Mouse (Mus musculus) heart, adult 9 months (tissue): ENCODE results near the gene Dyx1c1.
A peak's percentile ranks its signal among the peaks of the same experiment; 100 is the strongest.

Experiments used
- DNase-seq, 2 experiments: peaks; one replicate each; pipeline ENCODE4 v3.0.0; 2022; ENCODE audit warnings: low spot score in 2 of 2

The Dyx1c1 gene

DNA sequence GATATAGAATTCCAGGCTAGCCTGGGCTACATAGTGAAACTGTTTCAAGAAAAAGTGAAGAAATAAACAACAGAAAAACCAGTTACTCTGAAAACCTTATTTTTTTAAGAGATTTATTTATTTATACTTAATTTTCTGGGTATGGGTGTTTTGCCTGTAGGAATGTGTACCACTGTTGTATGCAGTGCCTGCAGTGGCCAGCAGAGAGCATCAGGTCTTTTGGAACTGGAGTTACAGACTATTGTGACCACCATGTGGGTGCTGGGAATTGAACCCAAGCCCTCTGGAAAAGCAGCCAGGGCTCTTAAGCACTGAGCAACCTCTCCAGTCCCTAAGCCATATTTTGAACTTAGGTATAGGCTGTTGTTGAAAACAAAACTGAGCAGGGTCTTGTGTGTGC, 14.4 kb downstream of the Dyx1c1 start:
- no peak for DNase-seq

DNA sequence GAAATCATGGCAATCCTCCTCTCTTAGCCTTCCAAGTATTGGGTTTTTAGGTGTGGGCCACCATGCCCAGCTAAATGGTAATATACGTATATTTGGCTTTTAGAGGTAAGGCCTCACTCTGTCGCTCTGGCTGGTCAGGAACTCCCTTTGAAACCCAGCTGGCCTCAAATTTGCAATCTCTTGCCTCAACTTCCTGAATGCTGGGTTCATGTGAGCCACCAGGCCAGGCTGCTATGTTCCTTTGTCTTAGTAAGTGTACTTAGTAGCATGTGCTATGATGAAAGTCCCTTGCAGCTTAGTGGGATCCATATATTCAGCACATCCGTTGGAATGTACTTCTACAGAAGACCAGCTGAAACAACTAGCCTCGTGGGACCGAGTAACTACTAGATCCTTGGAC, 16.1 kb downstream of the Dyx1c1 start:
- no peak for DNase-seq

GRCm38 (mm10) chr9:72975242-72975641, 16.7 kb downstream of the Dyx1c1 start:
- DNase-seq, result no peak

GRCm38 (mm10) chr9:72983066-72983465, 24.5 kb downstream of the Dyx1c1 start:
- no peak for DNase-seq

- peak; percentile 97 for DNase-seq
Measured at GRCm38 (mm10) chr9:72985250-72986220, 26.9 kb downstream of the Dyx1c1 start, which contains the start of the genes Ccpg1os and Ccpg1. Gene Ccpg1os (minus strand): TSS chr9:72985382. Gene Ccpg1 (plus strand): TSS chr9:72985429.

DNA sequence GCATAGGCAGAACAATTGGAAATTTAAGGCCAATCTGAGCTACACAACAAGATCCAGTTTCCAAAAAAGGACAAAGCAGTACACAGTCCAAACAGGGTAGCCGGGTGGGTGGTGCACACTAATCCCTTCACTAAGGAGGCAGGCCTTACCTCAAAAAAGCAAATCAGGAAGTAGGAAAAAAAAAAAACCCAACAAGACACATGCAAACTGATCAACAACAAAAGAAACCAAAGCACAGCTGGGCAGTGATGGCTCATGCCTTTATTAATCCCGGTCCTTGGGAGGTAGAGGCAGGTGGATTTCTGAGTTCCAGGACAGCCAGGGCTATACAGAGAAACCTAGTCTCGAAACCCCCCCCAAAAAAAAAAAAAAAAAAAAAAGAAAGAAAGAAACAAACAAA, 29.1 kb downstream of the Dyx1c1 start:
- DNase-seq, result no peak

GRCm38 (mm10) chr9:72988706-72989105, 30.1 kb downstream of the Dyx1c1 start:
- DNase-seq, result no peak

- DNase-seq, result no peak
Measured at GRCm38 (mm10) chr9:72991420-72991819, 32.8 kb downstream of the Dyx1c1 start.

GRCm38 (mm10) chr9:72992576-72992975, 34.0 kb downstream of the Dyx1c1 start:
- no peak for DNase-seq

- DNase-seq, result no peak
Measured at GRCm38 (mm10) chr9:72996167-72996566, 37.6 kb downstream of the Dyx1c1 start.

DNA sequence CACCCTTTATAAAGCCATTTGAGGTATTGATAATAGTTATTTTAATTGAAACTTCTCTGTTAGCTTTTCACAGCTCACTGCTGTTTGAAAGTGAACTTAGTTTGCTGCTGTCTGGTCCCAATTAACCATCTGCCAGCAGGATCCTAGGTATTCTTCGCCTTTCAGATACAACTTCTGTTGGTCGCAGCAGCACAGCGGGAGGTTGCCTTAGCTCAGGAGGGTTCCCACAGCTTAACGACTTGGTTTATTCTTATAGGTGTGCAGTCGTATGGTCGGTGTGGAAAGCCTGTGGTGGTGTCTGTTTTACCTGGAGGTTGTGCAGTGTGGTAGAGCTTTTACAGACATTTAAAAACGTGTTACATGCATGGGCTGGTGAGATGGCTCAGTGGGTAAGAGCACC, 38.2 kb downstream of the Dyx1c1 start:
- no peak for DNase-seq

- no peak for DNase-seq
Measured at GRCm38 (mm10) chr9:73000487-73000886, 41.9 kb downstream of the Dyx1c1 start.

DNA sequence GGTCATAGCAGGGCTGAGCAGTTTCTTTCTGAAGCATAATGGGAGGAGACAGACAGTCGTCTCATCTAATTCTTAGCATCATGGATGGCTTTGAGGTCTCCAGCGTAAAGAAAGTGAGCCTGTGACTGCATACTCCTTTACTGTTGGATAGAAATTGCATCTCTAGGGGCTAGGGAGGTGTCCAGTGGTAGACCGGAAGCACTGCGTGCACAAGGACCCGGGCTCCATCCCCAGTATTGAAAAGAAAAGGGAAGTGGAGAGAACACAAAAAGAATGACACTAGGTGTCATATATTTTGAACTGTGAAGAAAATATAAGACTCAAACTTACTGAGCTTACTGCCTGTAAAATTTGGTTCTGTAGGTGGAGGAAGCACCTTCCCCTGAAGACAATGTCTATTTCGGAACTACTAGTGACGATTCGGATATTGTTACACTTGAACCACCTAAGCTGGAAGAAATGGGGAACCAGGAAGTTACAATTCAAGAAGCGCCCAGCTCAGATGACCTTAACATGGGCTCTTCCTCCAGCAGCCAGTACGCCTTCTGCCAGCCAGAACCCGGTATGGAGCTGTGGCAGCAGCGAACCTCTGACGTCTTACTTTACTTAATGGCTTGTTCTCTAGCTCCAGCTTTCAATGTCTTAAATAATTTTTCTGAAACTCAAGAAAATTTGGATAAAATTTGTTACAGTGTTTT, 42.9 kb downstream of the Dyx1c1 start:
- no peak for DNase-seq

DNA sequence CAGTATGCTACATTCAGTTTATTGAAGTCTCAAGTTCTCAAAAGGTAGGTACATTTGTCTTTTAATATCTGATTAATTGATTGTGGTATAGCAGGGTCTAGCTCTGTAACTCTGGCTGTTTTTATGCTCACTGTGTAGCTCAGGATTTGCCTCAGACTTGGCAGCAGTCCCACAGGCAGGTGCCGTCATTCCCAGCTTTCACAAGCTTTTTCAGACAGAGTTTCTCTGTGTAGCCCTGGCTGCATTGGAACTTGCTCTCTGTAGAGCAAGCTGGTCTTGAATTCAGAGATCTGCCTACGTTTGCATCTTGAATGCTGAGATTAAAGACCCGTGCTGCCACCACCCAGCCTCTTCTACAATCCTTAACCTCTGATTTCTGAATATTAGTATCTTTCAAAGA, 43.6 kb downstream of the Dyx1c1 start:
- no peak for DNase-seq

GRCm38 (mm10) chr9:73004076-73004475, 45.5 kb downstream of the Dyx1c1 start:
- no peak for DNase-seq

- no peak for DNase-seq
Measured at GRCm38 (mm10) chr9:73005106-73005505, 46.5 kb downstream of the Dyx1c1 start.

- DNase-seq, result no peak
Measured at GRCm38 (mm10) chr9:73006175-73006574, 47.6 kb downstream of the Dyx1c1 start.

GRCm38 (mm10) chr9:73008384-73008783, 49.8 kb downstream of the Dyx1c1 start:
- no peak for DNase-seq

- no peak for DNase-seq
Measured at GRCm38 (mm10) chr9:73012629-73013028, 54.0 kb downstream of the Dyx1c1 start.

GRCm38 (mm10) chr9:73014724-73015123, 56.1 kb downstream of the Dyx1c1 start:
- no peak for DNase-seq

DNA sequence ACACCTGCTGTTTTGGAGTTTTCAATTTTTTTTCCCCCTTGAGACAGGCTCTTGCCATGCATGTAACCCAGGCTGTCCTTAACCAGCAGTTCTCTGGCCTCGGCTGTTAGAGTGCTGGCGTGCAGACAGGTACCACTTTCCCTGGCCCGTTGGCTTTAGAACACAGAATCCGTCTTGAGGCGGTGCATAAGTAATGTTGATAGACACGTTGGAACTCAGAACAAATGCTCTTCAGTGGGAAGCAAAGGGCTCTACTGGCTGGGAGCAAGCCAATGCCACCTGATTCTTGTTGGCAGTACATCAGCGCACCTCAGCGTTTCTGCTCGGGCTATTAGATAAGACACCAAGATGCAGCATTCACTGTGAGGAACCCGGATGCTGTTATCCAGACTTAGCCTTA, 61.3 kb downstream of the Dyx1c1 start:
- DNase-seq, result no peak

DNA sequence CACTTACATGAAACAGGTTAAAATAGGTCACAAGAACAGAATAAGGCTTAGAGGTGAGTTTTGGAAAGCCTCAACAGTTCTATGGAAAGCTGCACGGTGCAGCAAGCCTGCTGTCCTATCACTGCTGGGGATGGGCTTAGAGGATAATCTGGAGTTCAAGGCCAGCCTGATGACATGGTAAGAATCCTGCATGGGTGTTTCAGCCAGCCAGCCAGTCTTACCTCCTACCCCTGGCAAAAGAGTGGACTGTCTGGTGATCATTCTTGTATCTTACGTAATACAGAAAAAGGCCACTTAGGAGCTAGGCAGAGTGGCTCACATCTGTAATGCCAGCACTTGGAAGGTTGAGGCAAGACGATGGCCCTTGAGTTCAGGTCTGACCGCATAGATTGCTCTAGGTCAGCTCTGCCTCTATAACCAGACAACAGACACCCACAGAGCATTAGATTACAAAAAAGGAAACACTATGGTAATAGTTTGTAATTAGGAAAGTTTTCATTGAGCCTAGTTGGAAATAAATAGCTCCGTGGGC, 62.0 kb downstream of the Dyx1c1 start:
- DNase-seq, result no peak
